Mouse (Mus musculus): ENCODE results near the gene Cntnap5c.
"Not testable (repeated sequence)": the region's sequence is repeated elsewhere in the genome, so short reads cannot be mapped to it uniquely, and the experiment has no call there.

Gene Cntnap5c

GRCm38 (mm10) chr17:57768622-57769610, at the start of gene Cntnap5c:
Cntnap5c (plus strand) TSS chr17:57769570.
- DNase-seq (ENCODE audit: low read depth, low spot score): peak; percentile 57

DNA sequence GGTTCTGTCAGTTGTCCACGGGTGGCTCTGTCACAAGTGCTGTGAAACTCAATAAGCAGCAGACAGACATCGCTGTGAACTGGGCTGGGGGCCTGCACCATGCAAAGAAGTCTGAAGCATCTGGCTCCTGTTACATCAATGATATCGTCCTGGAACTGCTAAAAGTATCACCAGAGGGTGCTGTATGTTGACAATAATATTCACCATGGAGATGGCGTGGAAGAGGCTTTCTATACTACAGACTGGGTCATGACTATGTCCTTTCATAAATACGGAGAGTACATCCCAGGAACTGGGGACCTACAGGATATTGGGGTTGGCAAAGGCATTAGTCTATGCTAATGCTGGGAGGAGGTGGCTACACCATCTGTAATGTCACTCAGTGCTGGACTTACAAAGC, 27.3 kb upstream of the Cntnap5c start, which contains the start of gene Gm21834:
Gm21834 (minus strand) TSS at position 101 of the 400 bp plus-strand sequence.
- no peak for DNase-seq (ENCODE audit: low read depth, low spot score)

DNA sequence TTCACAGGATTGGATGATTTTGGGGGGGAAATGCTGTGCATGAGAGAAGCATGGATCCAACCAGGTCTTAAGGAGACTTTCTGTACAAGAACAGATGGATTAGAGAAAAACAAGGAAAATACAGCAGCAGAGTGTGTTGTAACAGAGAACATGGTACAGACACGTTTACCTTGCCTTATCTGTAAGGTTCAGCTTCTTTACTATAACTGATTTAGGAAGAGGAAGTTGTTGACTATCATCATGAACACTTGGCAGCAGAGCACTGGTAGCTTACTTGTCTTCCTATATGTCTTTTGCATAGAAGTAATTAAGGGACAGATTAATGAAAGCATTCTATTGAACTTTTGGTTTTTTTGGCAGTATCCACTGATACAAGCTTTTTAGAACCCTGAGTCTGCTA, 11.3 kb upstream of the Cntnap5c start:
- no peak for DNase-seq (ENCODE audit: low read depth, low spot score)

DNA sequence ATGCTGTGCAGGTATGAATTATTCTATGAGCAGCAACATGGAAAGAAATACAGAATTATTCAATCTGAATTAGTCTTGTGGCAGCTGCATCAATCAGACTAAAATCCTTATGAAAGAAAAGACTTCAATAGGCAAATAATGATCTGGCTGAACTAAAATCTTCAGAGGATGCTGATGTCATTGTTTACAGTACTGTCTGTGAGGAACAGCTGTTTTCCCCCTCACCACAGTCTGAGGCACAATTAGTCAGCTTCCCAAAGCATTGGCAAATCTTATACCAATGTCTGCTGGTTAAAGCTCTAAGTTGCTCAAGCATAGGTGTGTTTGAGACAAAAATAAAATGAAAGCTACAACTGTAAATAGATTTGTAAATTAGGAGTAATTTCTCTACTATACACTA, 2.1 kb upstream of the Cntnap5c start:
- DNase-seq (ENCODE audit: low read depth, low spot score): no peak

DNA sequence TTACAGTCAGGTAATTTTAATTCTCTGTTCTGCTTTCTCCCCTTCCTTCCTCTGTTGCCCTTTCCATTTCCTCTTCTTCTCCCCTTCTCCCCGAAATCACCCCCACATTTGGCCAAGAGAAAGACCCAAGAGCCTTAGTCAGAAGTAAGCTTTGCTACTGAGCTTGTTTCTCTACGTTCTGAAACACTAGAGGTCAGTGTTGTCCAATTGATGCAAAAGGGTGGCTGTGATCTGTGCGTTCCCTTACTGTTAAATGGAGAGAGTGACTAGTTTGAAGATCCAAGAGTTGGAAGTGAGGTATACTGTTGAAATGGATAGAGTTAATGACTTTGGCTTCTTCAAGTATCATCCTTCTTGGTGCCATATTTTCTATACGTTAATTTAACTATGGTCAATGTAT, 1.5 kb downstream of the Cntnap5c start:
- peak; percentile 53 for DNase-seq (ENCODE audit: low read depth, low spot score)

DNA sequence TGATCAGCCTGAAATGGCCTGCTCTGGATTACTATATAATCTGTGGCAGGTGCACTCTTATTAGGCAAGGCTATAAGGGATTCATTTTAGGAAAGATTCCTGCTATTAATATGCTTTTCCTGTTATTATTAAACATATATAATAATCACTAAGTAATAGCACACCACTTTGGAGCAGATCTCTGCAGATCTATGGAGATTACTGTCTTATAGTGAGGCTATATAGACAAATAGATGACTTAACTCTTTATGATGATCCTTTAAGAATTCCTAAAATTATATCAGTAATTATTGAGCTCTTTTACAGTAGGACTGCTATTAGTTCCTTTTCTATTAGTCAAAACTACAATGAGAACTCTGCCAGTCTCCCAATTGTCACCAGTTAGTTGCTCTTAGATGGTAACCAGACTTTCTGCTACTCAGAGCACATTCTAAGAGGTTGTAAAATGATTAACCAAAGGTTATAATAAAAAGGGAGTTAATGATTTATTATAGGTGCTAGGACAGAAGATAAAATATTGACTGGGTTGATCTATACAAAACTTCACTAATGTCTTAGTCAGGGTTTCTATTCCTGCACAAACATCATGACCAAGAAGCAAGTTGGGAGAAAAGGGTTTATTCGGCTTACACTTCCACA, 18.9 kb downstream of the Cntnap5c start:
- no peak for DNase-seq (ENCODE audit: low read depth, low spot score)

DNA sequence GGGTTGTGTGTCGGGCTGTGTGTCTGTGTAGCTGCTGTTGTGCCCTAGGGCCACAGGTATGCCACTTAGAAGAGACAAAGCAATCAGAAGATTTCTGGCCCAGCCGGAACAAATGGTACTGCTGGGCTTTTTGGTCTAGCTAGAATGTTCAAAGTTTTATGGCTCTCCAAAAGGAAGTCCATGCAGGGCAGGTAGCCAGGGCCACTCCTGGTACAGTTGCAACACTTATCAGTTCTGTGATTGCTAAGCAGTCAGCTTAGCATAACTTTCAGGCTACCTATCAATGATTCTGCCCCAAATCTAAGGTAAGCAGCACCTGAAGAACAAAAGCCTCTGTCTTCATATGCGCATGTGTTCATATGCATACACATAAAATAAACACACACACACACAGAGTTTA, 26.0 kb downstream of the Cntnap5c start:
- DNase-seq (ENCODE audit: low read depth, low spot score): no peak

- DNase-seq (ENCODE audit: low read depth, low spot score): no peak
Measured at GRCm38 (mm10) chr17:57796668-57797311, 27.4 kb downstream of the Cntnap5c start.

DNA sequence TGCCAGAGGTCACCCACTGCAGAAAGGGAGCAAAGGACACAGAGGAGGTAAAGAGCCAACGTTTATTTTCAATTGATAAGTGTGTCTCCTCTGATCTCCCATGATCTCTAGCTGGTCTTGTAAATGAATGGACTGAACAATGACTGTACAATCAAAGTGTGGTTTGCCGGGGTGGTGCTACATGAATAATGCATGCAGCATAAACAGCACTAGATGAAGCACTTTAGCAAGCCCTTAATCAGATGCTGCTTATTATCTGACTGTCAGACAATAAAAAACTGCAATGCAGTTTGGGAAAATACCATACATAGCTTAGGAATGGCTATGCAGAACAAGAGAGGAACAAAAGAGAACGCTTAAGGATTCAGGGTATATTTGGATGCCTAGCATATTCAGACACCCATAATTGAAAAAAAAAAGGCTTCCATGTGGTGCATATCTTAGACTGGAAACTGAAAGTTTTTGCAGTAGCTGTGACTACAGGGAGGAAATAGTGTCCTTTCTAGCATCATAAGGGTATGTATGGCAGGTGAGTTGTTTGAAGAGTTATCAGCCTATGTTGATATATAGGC, 30.1 kb downstream of the Cntnap5c start:
- DNase-seq (ENCODE audit: low read depth, low spot score): peak; percentile 9

DNA sequence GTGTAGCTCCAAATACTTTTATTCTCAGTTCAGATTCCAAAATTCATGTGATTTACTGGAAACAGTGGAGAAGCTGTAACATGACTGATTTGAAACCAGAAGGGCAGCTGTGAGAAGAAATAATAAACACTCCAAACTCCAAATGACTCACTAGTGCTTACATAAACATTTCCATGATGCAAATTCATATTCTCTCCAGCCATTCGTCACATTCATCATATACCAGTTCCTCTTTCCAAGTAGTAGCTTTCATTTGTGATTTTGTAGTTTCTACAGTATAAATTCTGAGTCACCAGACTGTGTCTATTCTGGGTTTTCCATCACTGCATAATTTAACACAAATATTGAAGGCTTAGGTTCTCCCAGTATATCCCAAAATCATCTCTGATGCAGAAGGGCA, 31.8 kb downstream of the Cntnap5c start:
- peak; percentile 42 for DNase-seq (ENCODE audit: low read depth, low spot score)

DNA sequence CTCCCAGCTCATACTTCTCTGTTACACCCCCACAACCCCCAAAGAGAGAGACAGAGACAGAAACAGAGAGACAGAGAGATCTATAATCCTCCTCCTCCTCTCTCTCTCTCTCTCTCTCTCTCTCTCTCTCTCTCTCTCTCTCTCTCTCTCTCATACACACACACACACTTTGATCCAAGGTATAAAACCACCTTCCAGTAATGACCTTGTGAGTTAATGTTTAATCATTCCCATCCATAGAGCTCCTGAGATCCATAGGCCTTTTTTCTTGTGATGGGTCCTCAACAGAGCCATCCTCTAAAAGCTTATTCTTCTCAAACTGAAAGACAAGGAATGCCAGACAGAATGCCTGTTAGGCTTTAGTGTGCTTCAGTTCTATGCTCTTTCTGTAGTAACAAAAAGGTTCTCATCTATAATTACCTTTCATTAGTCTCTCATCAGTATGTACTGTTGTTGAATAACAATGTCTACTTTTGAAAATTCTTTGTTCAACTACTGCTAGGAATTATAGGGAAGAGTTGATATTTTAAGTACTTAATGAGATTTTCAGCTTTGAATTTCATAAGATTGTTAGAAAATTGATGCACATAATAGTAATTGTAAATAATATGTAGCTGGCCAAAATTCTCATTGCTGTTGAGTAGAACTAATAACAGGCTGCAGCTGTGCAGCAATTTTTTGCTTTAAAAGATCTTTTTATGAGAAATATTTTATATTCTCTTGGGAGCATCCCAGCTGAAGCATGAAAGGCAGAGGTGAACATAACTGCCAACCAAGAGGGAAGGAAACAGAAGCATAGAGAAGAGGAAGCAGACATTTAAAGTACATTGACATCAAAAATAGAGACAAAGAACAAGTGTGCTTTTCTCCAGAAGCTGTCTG, 68.0 kb downstream of the Cntnap5c start:
- DNase-seq (ENCODE audit: low read depth, low spot score): no peak

DNA sequence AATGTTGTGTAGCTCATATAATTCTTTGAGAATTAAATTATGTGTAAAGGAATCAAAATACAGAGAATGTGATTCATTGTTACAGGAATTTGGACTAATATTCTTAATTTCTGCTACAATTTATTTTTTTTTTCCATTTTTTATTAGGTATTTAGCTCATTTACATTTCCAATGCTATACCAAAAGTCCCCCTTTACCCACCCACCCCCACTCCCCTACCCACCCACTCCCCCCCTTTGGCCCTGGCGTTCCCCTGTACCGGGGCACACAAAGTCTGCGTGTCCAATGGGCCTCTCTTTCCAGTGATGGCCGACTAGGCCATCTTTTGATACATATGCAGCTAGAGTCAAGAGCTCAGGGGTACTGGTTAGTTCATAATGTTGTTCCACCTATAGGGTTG, 86.4 kb downstream of the Cntnap5c start:
- DNase-seq (ENCODE audit: low read depth, low spot score): not testable (repeated sequence)

GRCm38 (mm10) chr17:57865996-57866395, 96.6 kb downstream of the Cntnap5c start:
- DNase-seq (ENCODE audit: low read depth, low spot score): no peak

GRCm38 (mm10) chr17:57887742-57888389, 118.5 kb downstream of the Cntnap5c start:
- no peak for DNase-seq (ENCODE audit: low read depth, low spot score)

DNA sequence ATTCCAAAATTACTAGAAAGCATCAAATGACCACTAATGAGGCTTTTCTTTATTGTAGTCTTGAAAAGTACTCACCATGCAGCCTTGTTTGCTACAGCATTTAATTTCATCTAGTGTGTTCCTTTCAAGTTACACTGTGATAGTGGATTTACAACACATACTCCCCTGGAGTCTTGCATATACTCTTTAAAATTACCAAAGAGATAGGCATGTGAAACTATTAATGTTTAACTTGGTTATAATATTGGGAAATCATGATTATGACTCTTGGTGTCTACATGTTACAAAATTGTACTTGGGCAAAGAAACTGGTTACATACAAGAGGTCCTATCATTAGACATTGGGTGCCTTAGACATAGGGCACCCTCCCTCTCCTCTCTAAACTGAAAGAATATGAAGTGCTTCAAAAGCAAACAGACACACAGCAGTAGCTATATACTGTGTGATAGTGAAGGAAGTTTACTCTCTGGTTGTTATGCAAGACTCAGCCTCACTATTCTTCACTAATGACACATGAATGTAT, 142.5 kb downstream of the Cntnap5c start:
- no peak for DNase-seq (ENCODE audit: low read depth, low spot score)

DNA sequence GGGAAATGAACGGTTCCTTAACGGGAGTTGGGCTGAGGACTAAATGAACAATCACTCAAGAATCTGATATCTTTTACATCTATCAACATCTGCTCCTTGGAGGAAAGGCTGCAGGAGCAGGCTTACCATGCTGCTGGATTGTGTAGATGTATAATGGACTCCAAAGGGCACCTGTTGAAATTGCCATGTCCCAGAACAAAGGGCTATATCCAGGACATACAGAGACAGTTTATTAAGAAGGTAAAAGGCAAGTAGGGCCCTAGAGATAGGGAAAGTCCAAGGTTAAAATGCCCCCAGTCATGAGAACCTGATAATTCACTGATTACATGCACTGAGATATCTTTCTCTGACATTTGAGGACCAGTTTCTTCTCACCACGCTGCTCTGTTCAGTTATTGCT, 214.9 kb downstream of the Cntnap5c start:
- no peak for DNase-seq (ENCODE audit: low read depth, low spot score)

- DNase-seq (ENCODE audit: low read depth, low spot score): peak; percentile 5
Measured at GRCm38 (mm10) chr17:57988420-57988819, 219.1 kb downstream of the Cntnap5c start.

- no peak for DNase-seq (ENCODE audit: low read depth, low spot score)
Measured at GRCm38 (mm10) chr17:57996461-57996860, 227.1 kb downstream of the Cntnap5c start.

DNA sequence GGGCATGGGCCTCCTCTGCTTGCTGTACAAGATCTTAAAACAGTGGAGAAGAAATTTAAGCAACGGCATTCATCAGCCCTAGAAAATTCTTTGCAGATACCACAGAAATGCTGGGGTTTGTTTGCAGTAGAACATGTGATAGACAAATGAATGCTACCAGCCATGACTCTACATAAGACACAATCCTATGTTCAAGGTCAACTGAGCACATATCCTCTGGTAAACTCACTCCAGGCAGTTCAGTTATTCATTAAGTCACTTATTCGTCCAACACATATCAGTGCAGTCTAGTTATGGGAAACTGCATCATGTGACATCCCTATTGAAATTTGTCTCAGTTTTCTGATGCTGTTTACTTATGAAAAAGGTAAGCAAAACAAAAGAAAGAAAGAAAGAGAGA, 229.7 kb downstream of the Cntnap5c start:
- DNase-seq (ENCODE audit: low read depth, low spot score): no peak

GRCm38 (mm10) chr17:58002845-58003244, 233.5 kb downstream of the Cntnap5c start:
- no peak for DNase-seq (ENCODE audit: low read depth, low spot score)
